Mouse (Mus musculus): ENCODE measurements around the gene Cebpg. TPM values are rescaled to one million over a fixed set of nuclear protein-coding genes. Genes with fewer than 3 reads are reported as not detected.

Cebpg gene
- total and polyA plus RNA-seq, 2 experiments, result 8.5 to 24.9 TPM

DNA sequence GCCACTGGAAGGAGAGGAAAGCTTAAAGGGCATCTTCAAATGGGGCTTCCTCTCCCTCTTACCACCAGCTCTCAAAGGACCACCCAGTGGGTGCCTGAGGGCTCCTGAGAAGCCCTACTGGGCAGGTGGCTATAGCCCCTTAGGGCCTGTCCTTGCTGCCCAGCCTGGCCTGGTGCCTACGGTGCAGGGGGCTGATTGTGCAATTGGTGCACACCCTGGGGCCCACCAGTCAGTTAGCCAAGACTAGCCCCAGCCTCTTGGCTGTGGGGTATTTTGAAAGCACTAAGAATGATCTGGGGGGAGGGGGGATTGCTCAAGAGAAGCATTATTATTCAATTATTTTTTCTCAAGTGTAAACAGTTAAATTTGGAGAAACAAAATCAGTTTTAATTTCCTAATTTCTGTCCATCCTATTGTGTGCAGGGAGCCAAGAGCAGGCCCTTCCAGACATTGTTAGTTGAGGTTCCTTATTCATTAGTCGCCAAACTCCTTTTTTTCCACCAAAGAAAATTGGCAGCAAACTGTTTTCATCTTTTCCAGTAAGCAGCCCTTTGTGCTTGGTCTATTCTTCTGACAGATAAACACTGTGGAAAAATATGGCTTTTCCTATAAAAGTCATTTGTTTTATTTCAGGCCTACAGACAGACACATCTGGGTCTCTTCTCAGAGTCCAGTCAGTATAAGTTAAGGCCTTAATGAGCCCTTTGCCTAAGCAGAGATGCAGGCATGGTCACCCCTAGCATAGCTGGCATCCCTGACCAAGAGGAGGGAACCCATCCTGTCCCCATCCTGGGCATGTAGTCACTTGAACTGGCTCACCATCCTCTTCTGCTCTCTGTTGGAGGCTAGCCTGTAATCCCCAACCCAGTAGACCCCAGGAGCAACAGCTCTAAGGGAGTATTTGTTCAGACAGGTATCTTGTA lies 14.8 kb downstream of the Cebpg start:
- Histone ChIP-seq H3K4me3 (ENCODE audit: insufficient read depth, low read depth, low read length) (no peak overlapping the region), H3K79me2 (ENCODE audit: control insufficient read depth, insufficient read depth, low read length) (no peaks in the 10 kb centered on the region), H3K36me3 (ENCODE audit: control insufficient read depth, insufficient read depth, low read length) (peaks cover 25% of the 10 kb centered on the region), H3K27me3 (ENCODE audit: control insufficient read depth, insufficient read depth, low read length) (no peaks in the 10 kb centered on the region), H3K4me1 (ENCODE audit: control insufficient read depth, insufficient read depth, low read length) (peaks cover 10% of the 10 kb centered on the region; the same call in 1 of the 2 replicates), H3K9ac (ENCODE audit: low read depth, low read length) (no peak overlapping the region), H3K27ac (replicated peaks; ENCODE audit: insufficient read depth, low read depth, low read length) (no peak overlapping the region)
- DNase-seq (ENCODE audit: extremely low read depth, low read depth, low spot score), result no peak
- 37% methylated on average over 2 of the region's 2 CpGs for WGBS
- TF ChIP-seq POLR2A (IDR thresholded peaks at IDR 0.05; ENCODE audit: extremely low read depth, insufficient read depth, low read length) (no peak), CTCF (IDR thresholded peaks at IDR 0.05; ENCODE audit: low read depth, low read length) (no peak)

DNA sequence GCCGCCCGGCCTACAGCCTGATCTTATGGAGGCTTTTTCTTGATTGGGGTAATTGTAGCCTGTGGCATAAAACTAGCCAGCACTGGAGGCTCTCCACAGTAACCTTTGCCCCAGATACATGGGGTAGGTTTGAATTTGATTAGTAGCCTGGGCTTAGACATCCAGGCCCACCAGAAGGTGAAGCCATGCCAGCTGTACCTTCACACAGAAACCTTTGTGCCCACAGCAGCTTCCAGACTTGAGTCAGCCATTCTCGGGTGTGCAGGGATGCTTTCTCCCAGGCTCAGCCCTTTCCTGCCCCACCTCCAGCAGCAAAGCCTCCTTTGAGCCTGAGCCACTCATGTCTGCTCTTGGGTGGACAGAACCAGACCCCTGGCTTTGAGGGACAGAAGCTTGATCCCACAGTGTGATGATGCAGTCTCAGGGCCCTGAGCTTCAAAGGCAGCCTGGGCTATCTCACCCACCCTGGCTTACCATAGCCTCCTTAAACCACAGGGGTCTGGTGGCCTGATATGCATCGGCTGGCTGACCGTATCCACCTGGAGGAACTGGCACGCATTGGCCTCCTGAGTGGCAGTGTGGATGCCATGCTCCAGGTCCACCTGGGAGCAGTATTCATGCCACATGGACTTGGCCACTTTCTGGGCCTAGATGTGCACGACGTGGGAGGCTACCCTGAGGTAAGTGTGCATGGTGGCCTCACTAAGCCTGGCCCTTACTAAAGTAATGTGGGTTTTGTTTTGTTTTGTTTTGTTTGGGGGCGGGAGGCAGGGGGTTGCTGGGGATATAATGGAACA lies 16.0 kb downstream of the Cebpg start:
- Histone ChIP-seq H3K36me3 (ENCODE audit: control insufficient read depth, insufficient read depth, low read length) (peaks cover 14% of the 10 kb centered on the region), H3K27ac (replicated peaks; ENCODE audit: insufficient read depth, low read depth, low read length) (no peak overlapping the region), H3K9ac (ENCODE audit: low read depth, low read length) (no peak overlapping the region), H3K4me1 (ENCODE audit: control insufficient read depth, insufficient read depth, low read length) (peaks cover 10% of the 10 kb centered on the region; the same call in 1 of the 2 replicates), H3K27me3 (ENCODE audit: control insufficient read depth, insufficient read depth, low read length) (no peaks in the 10 kb centered on the region), H3K4me3 (ENCODE audit: insufficient read depth, low read depth, low read length) (no peak overlapping the region), H3K79me2 (ENCODE audit: control insufficient read depth, insufficient read depth, low read length) (no peaks in the 10 kb centered on the region)
- no peak for DNase-seq (ENCODE audit: extremely low read depth, low read depth, low spot score)
- TF ChIP-seq CTCF (IDR thresholded peaks at IDR 0.05; ENCODE audit: low read depth, low read length), result no peak
- TF ChIP-seq POLR2A (IDR thresholded peaks at IDR 0.05; ENCODE audit: extremely low read depth, insufficient read depth, low read length), result no peak
- 87% methylated on average over 9 of the region's 9 CpGs for WGBS

DNA sequence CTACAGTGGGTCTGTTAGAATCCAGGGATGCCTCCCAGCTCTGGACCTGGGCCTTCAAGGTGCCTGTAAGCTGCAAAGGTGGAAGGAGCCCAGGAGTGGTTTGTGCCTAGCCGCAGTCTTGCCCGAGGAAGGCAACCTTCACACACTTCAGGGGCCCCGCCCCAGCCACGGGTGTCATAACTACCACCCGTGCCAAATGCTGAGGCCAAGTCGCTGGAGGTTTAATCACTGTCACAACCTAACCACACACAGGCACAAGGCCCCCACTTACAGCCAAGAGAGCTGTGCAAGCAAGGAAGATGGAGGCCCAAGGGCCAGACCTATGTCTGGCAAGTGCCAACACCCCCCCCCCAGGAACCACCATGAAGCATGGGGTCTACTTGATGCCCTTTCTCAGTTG lies 19.0 kb downstream of the Cebpg start:
- Histone ChIP-seq H3K79me2 (ENCODE audit: control insufficient read depth, insufficient read depth, low read length) (no peaks in the 10 kb centered on the region), H3K4me3 (ENCODE audit: insufficient read depth, low read depth, low read length) (no peak overlapping the region), H3K36me3 (ENCODE audit: control insufficient read depth, insufficient read depth, low read length) (no peaks in the 10 kb centered on the region), H3K27ac (replicated peaks; ENCODE audit: insufficient read depth, low read depth, low read length) (no peak overlapping the region), H3K27me3 (ENCODE audit: control insufficient read depth, insufficient read depth, low read length) (no peaks in the 10 kb centered on the region), H3K4me1 (ENCODE audit: control insufficient read depth, insufficient read depth, low read length) (peaks cover under 1% of the 10 kb centered on the region; the same call in 1 of the 2 replicates), H3K9ac (ENCODE audit: low read depth, low read length) (no peak overlapping the region)
- WGBS, result 85% methylated on average over 6 of the region's 6 CpGs
- TF ChIP-seq POLR2A (IDR thresholded peaks at IDR 0.05; ENCODE audit: extremely low read depth, insufficient read depth, low read length) (no peak), CTCF (IDR thresholded peaks at IDR 0.05; ENCODE audit: low read depth, low read length) (no peak)
- DNase-seq (ENCODE audit: extremely low read depth, low read depth, low spot score), result no peak

DNA sequence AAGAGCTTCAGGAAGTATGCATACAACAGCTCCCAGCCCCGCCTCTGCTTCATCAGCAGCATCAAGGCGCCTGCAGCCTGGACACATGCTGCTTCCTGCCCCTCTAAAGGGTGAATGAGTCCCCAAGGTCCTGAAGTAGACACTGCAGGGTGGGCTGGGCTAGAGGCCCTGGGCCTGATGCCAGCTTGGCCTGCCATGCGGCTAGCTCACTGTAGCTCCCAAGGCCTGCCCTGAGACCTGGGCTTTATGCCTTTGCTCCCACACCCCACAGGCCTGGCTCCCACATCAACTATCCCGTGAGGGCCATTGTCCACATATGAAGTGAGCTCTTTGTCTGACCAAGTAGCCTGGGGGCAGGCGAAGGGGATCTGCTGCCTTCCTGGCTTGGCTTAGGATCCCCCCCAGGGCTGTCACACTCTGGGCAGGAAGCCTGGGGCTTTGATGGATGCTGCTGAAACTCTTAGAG lies 20.1 kb downstream of the Cebpg start:
- no peak overlapping the region for H3K9ac ChIP-seq (ENCODE audit: low read depth, low read length)
- H3K27me3 ChIP-seq (ENCODE audit: control insufficient read depth, insufficient read depth, low read length), result no peaks in the 10 kb centered on the region
- H3K36me3 ChIP-seq (ENCODE audit: control insufficient read depth, insufficient read depth, low read length), result no peaks in the 10 kb centered on the region
- DNase-seq (ENCODE audit: extremely low read depth, low read depth, low spot score), result no peak
- no peaks in the 10 kb centered on the region for H3K4me1 ChIP-seq (ENCODE audit: control insufficient read depth, insufficient read depth, low read length)
- WGBS, result 69% methylated on average over 5 of the region's 5 CpGs
- H3K27ac ChIP-seq (replicated peaks; ENCODE audit: insufficient read depth, low read depth, low read length), result no peak overlapping the region
- TF ChIP-seq CTCF (IDR thresholded peaks at IDR 0.05; ENCODE audit: low read depth, low read length) (no peak), POLR2A (IDR thresholded peaks at IDR 0.05; ENCODE audit: extremely low read depth, insufficient read depth, low read length) (no peak)
- H3K4me3 ChIP-seq (ENCODE audit: insufficient read depth, low read depth, low read length), result no peak overlapping the region
- H3K79me2 ChIP-seq (ENCODE audit: control insufficient read depth, insufficient read depth, low read length), result no peaks in the 10 kb centered on the region

DNA sequence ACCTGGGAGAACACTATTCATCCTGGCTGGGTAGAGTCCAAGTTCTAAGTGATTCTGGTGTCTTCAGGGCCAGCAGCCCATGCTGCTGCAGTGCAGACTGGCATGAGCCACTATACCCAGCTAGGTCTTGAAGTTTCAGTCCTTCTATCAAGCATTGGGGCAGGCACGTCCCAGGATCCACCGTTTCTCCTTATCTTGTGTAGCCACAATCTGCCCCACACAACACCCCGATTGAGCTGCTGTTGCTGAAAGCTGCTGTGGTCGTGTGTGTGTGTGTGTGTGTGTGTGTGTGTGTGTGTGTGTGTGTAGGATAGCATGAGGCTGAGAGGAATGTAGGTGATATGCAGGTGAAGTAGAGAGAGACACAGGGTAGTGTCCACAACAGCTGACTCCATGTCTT lies 20.8 kb downstream of the Cebpg start:
- H3K4me3 ChIP-seq (ENCODE audit: insufficient read depth, low read depth, low read length), result no peak overlapping the region
- WGBS, result 59% methylated on average over 4 of the region's 4 CpGs
- H3K36me3 ChIP-seq (ENCODE audit: control insufficient read depth, insufficient read depth, low read length), result no peaks in the 10 kb centered on the region
- H3K27ac ChIP-seq (replicated peaks; ENCODE audit: insufficient read depth, low read depth, low read length), result no peak overlapping the region
- no peaks in the 10 kb centered on the region for H3K79me2 ChIP-seq (ENCODE audit: control insufficient read depth, insufficient read depth, low read length)
- no peaks in the 10 kb centered on the region for H3K27me3 ChIP-seq (ENCODE audit: control insufficient read depth, insufficient read depth, low read length)
- no peak overlapping the region for H3K9ac ChIP-seq (ENCODE audit: low read depth, low read length)
- no peaks in the 10 kb centered on the region for H3K4me1 ChIP-seq (ENCODE audit: control insufficient read depth, insufficient read depth, low read length)
- DNase-seq (ENCODE audit: extremely low read depth, low read depth, low spot score), result no peak
- TF ChIP-seq CTCF (IDR thresholded peaks at IDR 0.05; ENCODE audit: low read depth, low read length), result no peak
- no peak for TF ChIP-seq POLR2A (IDR thresholded peaks at IDR 0.05; ENCODE audit: extremely low read depth, insufficient read depth, low read length)

All from liver, adult 2 months (tissue).